Mouse (Mus musculus): Measurements from ENCODE around the gene Rbmxl2. TPM values are rescaled to one million over a fixed set of nuclear protein-coding genes. Genes with fewer than 3 reads are reported as not detected.

Rbmxl2 gene
- polyA plus RNA-seq (2012; rRNA removed): not detected in 2 replicates

GRCm38 (mm10) chr7:107209204-107209860 is at the start of gene Rbmxl2:
Gene Rbmxl2 (plus strand): TSS chr7:107209445.
- WGBS: 52% methylated on average over 70 of the region's 70 CpGs
- no peak for DNase-seq (ENCODE audit: low read depth, low spot score)

GRCm38 (mm10) chr7:107166690-107167089 is 42.6 kb upstream of the Rbmxl2 start, which contains the start of gene Nlrp14:
Gene Nlrp14 (plus strand): TSS chr7:107166990.
- no peak for DNase-seq (ENCODE audit: low read depth, low spot score)
- WGBS: 78% methylated on average over 10 of the region's 10 CpGs

- 31% methylated on average over 2 of the region's 2 CpGs for WGBS
- DNase-seq (ENCODE audit: low read depth, low spot score): no peak
Observed at GRCm38 (mm10) chr7:107180406-107180805, 28.8 kb upstream of the Rbmxl2 start.

GRCm38 (mm10) chr7:107201817-107202216 is 7.4 kb upstream of the Rbmxl2 start:
- DNase-seq (ENCODE audit: low read depth, low spot score): no peak
- 36% methylated on average over 3 of the region's 3 CpGs for WGBS

- DNase-seq (ENCODE audit: low read depth, low spot score): no peak
- 95% methylated on average over 3 of the region's 3 CpGs for WGBS
Observed at GRCm38 (mm10) chr7:107207843-107208242, 1.4 kb upstream of the Rbmxl2 start.

- no peak for DNase-seq (ENCODE audit: low read depth, low spot score)
- 46% methylated on average over 77 of the region's 77 CpGs for WGBS
Observed at GRCm38 (mm10) chr7:107210126-107210576, 906 bp downstream of the Rbmxl2 start.

- DNase-seq (ENCODE audit: low read depth, low spot score): no peak
Observed at GRCm38 (mm10) chr7:107215723-107216122, 6.5 kb downstream of the Rbmxl2 start.

GRCm38 (mm10) chr7:107216845-107217244 is 7.6 kb downstream of the Rbmxl2 start:
- no peak for DNase-seq (ENCODE audit: low read depth, low spot score)
- 71% methylated on average over 2 of the region's 2 CpGs for WGBS

GRCm38 (mm10) chr7:107236854-107237253 is 27.6 kb downstream of the Rbmxl2 start:
- no peak for DNase-seq (ENCODE audit: low read depth, low spot score)
- WGBS: 68% methylated on average over 3 of the region's 3 CpGs

- no peak for DNase-seq (ENCODE audit: low read depth, low spot score)
- 57% methylated on average over 3 of the region's 3 CpGs for WGBS
Observed at GRCm38 (mm10) chr7:107237498-107237897, 28.3 kb downstream of the Rbmxl2 start.

- DNase-seq (ENCODE audit: low read depth, low spot score): no peak
Observed at GRCm38 (mm10) chr7:107241371-107241883, 32.2 kb downstream of the Rbmxl2 start.

GRCm38 (mm10) chr7:107250211-107250985 is 41.2 kb downstream of the Rbmxl2 start:
- 64% methylated on average over 5 of the region's 5 CpGs for WGBS
- DNase-seq (ENCODE audit: low read depth, low spot score): no peak

More at GRCm38 (mm10) chr7:107241371-107241883, 32.2 kb downstream of the Rbmxl2 start:
- 85% methylated on average over 5 of the region's 5 CpGs for WGBS

- no peak for DNase-seq (ENCODE audit: low read depth, low spot score)
- 83% methylated on average over 3 of the region's 3 CpGs for WGBS
Observed at GRCm38 (mm10) chr7:107253355-107253754, 44.1 kb downstream of the Rbmxl2 start.

- 51% methylated on average over 5 of the region's 5 CpGs for WGBS
- DNase-seq (ENCODE audit: low read depth, low spot score): no peak
Observed at GRCm38 (mm10) chr7:107259936-107260335, 50.7 kb downstream of the Rbmxl2 start.

Other genes with a start within 250 kb of the Rbmxl2 start
- not detected in 2 replicates for gene Olfr6, start 245.5 kb upstream of the Rbmxl2 start, polyA plus RNA-seq (2012; rRNA removed)
- not detected in 2 replicates for gene Olfr711, start 234.0 kb upstream of the Rbmxl2 start, polyA plus RNA-seq (2012; rRNA removed)
- gene Olfr2, start 203.4 kb upstream of the Rbmxl2 start, polyA plus RNA-seq (2012; rRNA removed): not detected in 2 replicates
- gene Olfr713, start 178.3 kb upstream of the Rbmxl2 start, polyA plus RNA-seq (2012; rRNA removed): 0.05 and 0.11 TPM in 2 replicates
- gene Olfr714, start 138.5 kb upstream of the Rbmxl2 start, polyA plus RNA-seq (2012; rRNA removed): not detected in 2 replicates
- not detected in 2 replicates for gene Olfr17, start 116.2 kb upstream of the Rbmxl2 start, polyA plus RNA-seq (2012; rRNA removed)
- gene Olfr715b, start 99.1 kb upstream of the Rbmxl2 start, polyA plus RNA-seq (2012; rRNA removed): not detected in 2 replicates
- gene Olfr715, start 78.4 kb upstream of the Rbmxl2 start, polyA plus RNA-seq (2012; rRNA removed): not detected in 2 replicates
- gene Olfr716, start 71.1 kb upstream of the Rbmxl2 start, polyA plus RNA-seq (2012; rRNA removed): not detected in 2 replicates
- gene Nlrp14, start 42.5 kb upstream of the Rbmxl2 start, polyA plus RNA-seq (2012; rRNA removed): not detected in 2 replicates
- gene Syt9, start 161.3 kb downstream of the Rbmxl2 start, polyA plus RNA-seq (2012; rRNA removed): 0.78 TPM in 2 replicates